Mouse (Mus musculus): ENCODE data around the gene Fkrp. TPM values are rescaled to one million over a fixed set of nuclear protein-coding genes. Genes with fewer than 3 reads are reported as not detected.

Gene Fkrp
- total RNA-seq (2023) = 12.1 and 12.7 TPM in 2 replicates

DNA sequence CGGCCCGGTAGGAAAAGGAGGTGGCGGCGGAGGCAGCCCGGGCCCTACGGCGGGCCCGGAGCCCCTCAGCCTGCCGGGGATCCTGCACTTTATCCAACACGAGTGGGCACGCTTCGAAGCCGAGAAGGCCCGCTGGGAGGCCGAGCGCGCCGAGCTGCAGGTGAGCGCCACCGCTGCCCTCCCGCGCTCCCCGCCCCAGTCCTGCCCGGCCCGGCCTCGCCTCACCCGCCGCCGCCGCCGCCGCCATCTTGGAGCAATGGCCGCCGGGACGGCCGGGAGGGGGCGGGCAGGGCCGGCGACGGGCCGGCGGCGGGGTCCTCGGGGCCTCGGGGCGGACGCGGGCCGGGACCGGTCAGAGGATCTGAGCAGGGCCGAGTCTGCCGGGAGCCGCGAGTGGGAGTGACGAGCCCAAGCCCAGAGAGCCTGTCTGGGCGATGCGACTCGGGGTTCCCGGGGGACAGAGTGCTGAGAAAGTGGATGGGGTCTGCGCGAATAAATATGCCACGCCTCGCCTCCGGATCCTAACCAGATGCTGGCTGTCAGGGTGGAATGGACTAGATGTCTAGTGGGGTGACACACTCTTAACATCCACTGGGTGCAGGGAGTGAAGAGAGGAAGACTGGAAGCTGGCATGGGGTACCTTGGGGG is at the start of gene Fkrp:
Gene Fkrp, minus strand, starts transcription at position 258 of the 648 bp plus-strand sequence.

DNA sequence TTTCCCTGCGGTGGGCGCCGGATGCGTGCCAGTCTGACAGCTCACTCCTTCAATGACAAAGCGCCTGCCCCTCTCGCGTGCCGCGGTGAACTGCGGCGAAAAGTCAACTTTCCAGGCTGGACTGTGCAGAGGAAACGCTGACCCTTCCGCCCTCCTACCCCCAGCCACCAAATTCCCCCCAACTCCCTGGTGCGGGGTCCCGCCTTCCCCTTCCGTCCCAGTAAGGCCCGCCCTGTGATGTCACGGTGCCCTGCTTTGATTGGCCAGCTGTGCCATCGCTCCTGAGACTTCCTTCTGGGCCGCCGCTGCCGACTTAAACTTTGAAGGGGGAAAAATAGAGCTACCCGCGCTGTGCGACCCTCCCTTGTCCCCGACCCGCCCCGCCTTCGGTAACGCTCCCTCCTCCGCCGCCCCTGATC is 26.1 kb upstream of the Fkrp start, which contains the start of gene Prkd2:
Gene Prkd2, plus strand, starts transcription at position 258 of the 419 bp plus-strand sequence.

DNA sequence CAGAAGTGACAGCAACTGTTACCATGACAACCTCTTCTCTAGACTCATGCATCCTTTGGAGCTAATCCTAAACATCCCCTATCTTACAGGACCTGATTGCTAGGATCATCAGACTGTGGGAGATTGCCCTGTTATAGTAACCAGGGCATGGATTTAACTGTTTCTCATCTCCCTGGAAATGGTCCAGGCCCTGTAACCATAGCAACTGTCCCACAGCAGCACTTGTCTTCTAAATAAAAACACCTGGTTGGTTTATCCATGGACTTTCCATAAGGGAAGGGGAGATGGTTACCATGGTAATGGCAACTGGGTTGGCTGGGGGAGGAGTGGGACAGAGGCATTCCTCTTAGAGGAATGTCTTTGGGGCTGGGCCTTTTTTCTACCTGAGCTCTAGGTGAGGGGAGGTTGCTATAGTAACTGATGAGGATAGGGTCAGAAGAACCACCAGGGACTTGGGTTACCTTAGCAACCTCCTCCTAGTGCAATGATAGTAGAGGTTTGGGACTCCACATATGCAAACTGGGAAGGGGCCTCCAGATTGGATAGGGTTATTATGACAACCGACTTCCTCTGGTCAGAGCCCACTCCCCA is 1.1 kb downstream of the Fkrp start, which contains the start of gene Strn4:
Gene Strn4, plus strand, starts transcription at position 539 of the 591 bp plus-strand sequence.

DNA sequence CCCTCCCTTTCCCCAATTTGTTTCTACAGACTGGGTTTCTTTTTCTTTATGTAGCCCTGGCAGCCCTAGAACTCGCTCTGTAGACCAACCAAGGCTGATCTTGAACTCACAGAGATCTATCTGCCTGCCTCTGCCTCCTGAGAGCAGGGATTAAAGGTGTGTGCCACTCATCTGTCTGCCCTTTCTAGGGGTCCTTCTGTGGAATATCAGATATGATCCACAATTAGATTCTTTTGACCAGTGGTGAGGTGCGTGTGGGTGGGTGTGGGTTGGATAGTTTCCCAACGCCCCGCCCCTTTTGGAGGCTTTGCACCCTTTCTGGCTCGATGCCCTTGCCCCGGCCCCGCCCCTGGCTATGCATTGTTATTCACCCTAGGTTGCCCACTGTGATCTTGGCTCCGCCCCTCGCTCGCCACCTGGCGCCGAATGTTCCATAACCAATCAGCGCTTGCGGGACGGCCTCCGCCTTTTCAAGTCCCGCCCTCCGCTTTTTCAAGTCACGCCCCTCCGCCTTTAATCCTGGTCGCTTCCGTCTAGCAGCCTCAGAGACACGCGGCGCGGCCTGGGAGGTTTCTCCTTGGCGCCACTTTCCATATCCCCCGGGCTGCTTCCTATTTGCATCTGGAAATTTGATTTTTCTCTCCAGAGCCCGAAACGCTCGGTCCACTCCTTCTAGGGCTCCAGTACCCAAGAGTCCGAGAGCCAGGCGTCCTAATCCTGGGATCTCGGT is 35.5 kb downstream of the Fkrp start, which contains the start of gene Slc1a5:
Gene Slc1a5, plus strand, starts transcription at position 516 of the 730 bp plus-strand sequence.

Other genes with a start within 250 kb of the Fkrp start
- 2.0 and 2.7 TPM in 2 replicates for gene Arhgap35, start 201.7 kb downstream of the Fkrp start, total RNA-seq (2023)
- gene Ceacam15, start 141.0 kb downstream of the Fkrp start, total RNA-seq (2023) = not detected in 2 replicates
- gene Ceacam9, start 94.8 kb downstream of the Fkrp start, total RNA-seq (2023) = not detected in 2 replicates
- 135 and 156 TPM in 2 replicates for gene Ap2s1, start 78.3 kb downstream of the Fkrp start, total RNA-seq (2023)
- gene Slc1a5, start 35.4 kb downstream of the Fkrp start, total RNA-seq (2023) = 34.0 and 39.3 TPM in 2 replicates
- gene Strn4, start 843 bp downstream of the Fkrp start, total RNA-seq (2023) = 62.7 and 95.2 TPM in 2 replicates
- gene Prkd2, start 26.2 kb upstream of the Fkrp start, total RNA-seq (2023) = 49.9 and 56.7 TPM in 2 replicates
- not detected in 2 replicates for gene Dact3, start 58.6 kb upstream of the Fkrp start, total RNA-seq (2023)
- gene Gng8, start 75.1 kb upstream of the Fkrp start, total RNA-seq (2023) = not detected in 2 replicates
- 21.1 and 23.1 TPM in 2 replicates for gene Ptgir, start 89.8 kb upstream of the Fkrp start, total RNA-seq (2023)
- 191 and 202 TPM in 2 replicates for gene Calm3, start 107.4 kb upstream of the Fkrp start, total RNA-seq (2023)
- gene Pnmal2, start 128.0 kb upstream of the Fkrp start, total RNA-seq (2023) = not detected in 2 replicates
- not detected in 2 replicates for gene Pnmal1, start 142.9 kb upstream of the Fkrp start, total RNA-seq (2023)
- 0.23 TPM in 1 of 2 replicates, not detected in the other for gene Gm42372, start 166.4 kb upstream of the Fkrp start, total RNA-seq (2023)
- gene Ccdc8, start 176.0 kb upstream of the Fkrp start, total RNA-seq (2023) = 0.25 and 0.39 TPM in 2 replicates
- gene Ppp5c, start 211.2 kb upstream of the Fkrp start, total RNA-seq (2023) = 36.9 and 38.7 TPM in 2 replicates
- 0.06 and 0.07 TPM in 2 replicates for gene Hif3a, start 245.7 kb upstream of the Fkrp start, total RNA-seq (2023)

Data from neutrophil, adult 65 days (primary cell).